8 mouse cellular contexts compared by ENCODE assay signal in the genomic region with DNA sequence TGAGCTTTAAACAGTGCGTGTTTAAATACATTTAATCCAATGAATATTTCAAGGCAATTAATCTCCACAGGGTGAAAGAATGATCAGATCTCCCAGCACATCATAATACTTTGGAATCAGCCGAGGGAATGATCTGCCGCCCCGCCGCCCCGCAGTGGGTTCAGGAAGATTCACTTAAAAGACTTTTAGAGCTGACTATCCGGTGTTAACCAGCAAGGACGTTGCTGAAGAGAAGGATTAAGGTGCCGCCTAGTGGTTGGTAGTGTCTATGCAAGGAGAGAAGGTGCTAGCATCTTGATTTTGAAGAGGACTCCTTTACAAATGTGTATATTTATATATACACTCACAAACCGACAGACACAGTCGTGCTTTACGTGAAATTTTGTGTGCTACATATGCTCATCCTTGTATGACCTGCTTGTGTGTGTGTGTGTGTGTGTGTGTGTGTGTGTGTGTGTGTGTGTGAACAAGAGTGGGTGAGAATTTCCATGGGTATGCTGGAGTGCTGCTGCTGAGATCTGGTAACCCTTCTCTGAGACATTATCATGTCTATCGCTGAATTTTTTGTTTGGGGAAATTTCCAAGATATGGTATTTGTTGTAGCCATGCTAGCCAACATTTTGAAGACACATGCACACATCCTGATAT. TPM values are rescaled to one million over a fixed set of nuclear protein-coding genes. Genes with fewer than 3 reads are reported as not detected.
A peak's percentile ranks its signal among the peaks of the same experiment; 100 is the strongest.
DNase-seq lines count a peak whose midpoint lies in the region; ATAC-seq and TF ChIP-seq lines count a peak whose summit lies in the region.

No protein-coding gene starts in this region.

- TF ChIP-seq EP300 in heart, adult 2 months (IDR thresholded peaks at IDR 0.05; ENCODE audit: insufficient read depth, low read depth, low read length): no peak

- 7% methylated on average over 13 of the region's 13 CpGs for WGBS in embryonic facial prominence, embryonic 10.5 days
- 5% methylated on average over 13 of the region's 13 CpGs for WGBS in heart, adult 2 months
- 3% methylated on average over 13 of the region's 13 CpGs for WGBS in kidney, adult 2 months
- WGBS in limb, embryonic 10.5 days: 8% methylated on average over 13 of the region's 13 CpGs
- WGBS in midbrain, embryonic 13.5 days: 5% methylated on average over 13 of the region's 13 CpGs

- peak; percentile 86 for TF ChIP-seq CTCF in heart, adult 2 months (IDR thresholded peaks at IDR 0.05)
- peak; percentile 52 for TF ChIP-seq CTCF in kidney, adult 2 months (conservative IDR thresholded peaks at IDR 0.05; ENCODE audit: insufficient read depth, insufficient read length, low read depth, low read length)

- H3K36me3 ChIP-seq in embryonic facial prominence, embryonic 10.5 days (replicated peaks): no peaks in the 10 kb centered on the region
- no peaks in the 10 kb centered on the region for H3K36me3 ChIP-seq in heart, adult 2 months (ENCODE audit: control insufficient read depth, insufficient read depth, low read length)
- no peaks in the 10 kb centered on the region for H3K36me3 ChIP-seq in kidney, adult 2 months (ENCODE audit: control insufficient read depth, insufficient read depth, low read length)
- H3K36me3 ChIP-seq in limb, embryonic 10.5 days: no peaks in the 10 kb centered on the region
- no peaks in the 10 kb centered on the region for H3K36me3 ChIP-seq in midbrain, embryonic 13.5 days

- H3K4me3 ChIP-seq in embryonic facial prominence, embryonic 10.5 days: peak overlapping the region; percentile 8; the same call in 1 of the 2 replicates
- no peak overlapping the region for H3K4me3 ChIP-seq in heart, adult 2 months
- H3K4me3 ChIP-seq in kidney, adult 2 months (ENCODE audit: insufficient read depth, low read depth, low read length): no peak overlapping the region
- H3K4me3 ChIP-seq in limb, embryonic 10.5 days: no peak overlapping the region
- no peak overlapping the region for H3K4me3 ChIP-seq in midbrain, embryonic 13.5 days (replicated peaks)

- no peak overlapping the region for H3K27ac ChIP-seq in embryonic facial prominence, embryonic 10.5 days (replicated peaks)
- H3K27ac ChIP-seq in heart, adult 2 months: no peak overlapping the region
- no peak overlapping the region for H3K27ac ChIP-seq in kidney, adult 2 months (ENCODE audit: insufficient read depth, low read depth, low read length)
- no peak overlapping the region for H3K27ac ChIP-seq in limb, embryonic 10.5 days
- H3K27ac ChIP-seq in midbrain, embryonic 13.5 days: no peak overlapping the region

- intact Hi-C loops in heart, adult 2 months (cut with DNase I): loop anchor here (1.0 kb wide), 2 partner anchors 97 to 130 kb away; no protein-coding TSS in a partner anchor

- H3K9me3 ChIP-seq in embryonic facial prominence, embryonic 10.5 days: no peaks in the 10 kb centered on the region
- no peaks in the 10 kb centered on the region for H3K9me3 ChIP-seq in limb, embryonic 10.5 days (replicated peaks)
- H3K9me3 ChIP-seq in midbrain, embryonic 13.5 days: no peaks in the 10 kb centered on the region

- H3K9ac ChIP-seq in heart, adult 2 months (ENCODE audit: low read depth, low read length): no peak overlapping the region
- no peak overlapping the region for H3K9ac ChIP-seq in midbrain, embryonic 13.5 days (replicated peaks)

- H3K4me1 ChIP-seq in embryonic facial prominence, embryonic 10.5 days: peaks cover 13% of the 10 kb centered on the region
- no peaks in the 10 kb centered on the region for H3K4me1 ChIP-seq in heart, adult 2 months (ENCODE audit: control insufficient read depth, insufficient read depth, low read length)
- H3K4me1 ChIP-seq in kidney, adult 2 months (ENCODE audit: control insufficient read depth, insufficient read depth, low read length): no peaks in the 10 kb centered on the region
- H3K4me1 ChIP-seq in limb, embryonic 10.5 days: peaks cover 8% of the 10 kb centered on the region; the same call in 1 of the 2 replicates
- peaks cover 5% of the 10 kb centered on the region for H3K4me1 ChIP-seq in midbrain, embryonic 13.5 days (replicated peaks)

- DNase-seq in 3134 (ENCODE audit: extremely low read depth, insufficient read length, low spot score): peak; percentile 22
- DNase-seq in adrenal gland, postnatal 10 days: peak; percentile 78
- peak; percentile 70 for DNase-seq in embryonic facial prominence, embryonic 10.5 days (ENCODE audit: low spot score)
- peak; percentile 42 to 54 for DNase-seq in heart, adult 2 months
- DNase-seq in kidney, adult 2 months: peak; percentile 77
- DNase-seq in limb, embryonic 10.5 days (ENCODE audit: low spot score): peak; percentile 63
- DNase-seq in spleen, postnatal 36 days (ENCODE audit: low spot score in 2 of 2): peak; percentile 6 to 18

- peak overlapping the region; percentile 30 for H3K4me2 ChIP-seq in midbrain, embryonic 13.5 days (replicated peaks)

- no peaks in the 10 kb centered on the region for H3K79me2 ChIP-seq in heart, adult 2 months (replicated peaks; ENCODE audit: control insufficient read depth, insufficient read depth, low read length)

- H3K27me3 ChIP-seq in embryonic facial prominence, embryonic 10.5 days (replicated peaks; ENCODE audit: low read depth, poor library complexity, severe bottlenecking): no peaks in the 10 kb centered on the region; the same call in 1 of the 2 replicates
- no peaks in the 10 kb centered on the region for H3K27me3 ChIP-seq in heart, adult 2 months (ENCODE audit: control insufficient read depth, insufficient read depth, low read length)
- H3K27me3 ChIP-seq in kidney, adult 2 months (replicated peaks; ENCODE audit: control insufficient read depth, insufficient read depth, low read length): no peaks in the 10 kb centered on the region
- no peaks in the 10 kb centered on the region for H3K27me3 ChIP-seq in limb, embryonic 10.5 days (ENCODE audit: low read depth, poor library complexity, severe bottlenecking)
- peaks cover 11% of the 10 kb centered on the region; the same call in 1 of the 2 replicates for H3K27me3 ChIP-seq in midbrain, embryonic 13.5 days

- TF ChIP-seq POLR2A in heart, adult 2 months (IDR thresholded peaks at IDR 0.05; ENCODE audit: insufficient read depth, low read depth, low read length): no peak
- TF ChIP-seq POLR2A in kidney, adult 2 months (IDR thresholded peaks at IDR 0.05; ENCODE audit: low read depth, low read length): no peak

- ATAC-seq in midbrain, embryonic 13.5 days: peak; percentile 79

RNA-seq across cellular contexts. Expression of a gene that starts 24.7 kb away (rescaled TPM):
- total RNA-seq in adrenal gland, postnatal 10 days (2021): 100 to 1,000 TPM; 111 to 114 TPM
- 159 and 163 TPM in 2 replicates for polyA plus RNA-seq in embryonic facial prominence, embryonic 10.5 days (2016; fragmentation: Nextera tagmentation; extraction: Ambion mirVana)
- total RNA-seq in heart, adult 2 months (2021): 100 to 1,000 TPM in 1 of 2 experiments, 10 to 100 TPM in 1; 93.0 to 103 TPM
- 35.2 and 68.4 TPM in 2 replicates for polyA plus RNA-seq in heart, adult 2 months (2012; rRNA removed)
- 37.8 and 43.3 TPM in 2 replicates for polyA plus RNA-seq in kidney, adult 2 months (2012; rRNA removed)
- polyA plus RNA-seq in limb, embryonic 10.5 days (2016; fragmentation: Nextera tagmentation; extraction: Ambion mirVana): 147 and 178 TPM in 2 replicates
- 136 and 138 TPM in 2 replicates for polyA plus RNA-seq in midbrain, embryonic 13.5 days (2015; fragmentation: Nextera tagmentation; extraction: Ambion mirVana)

RNA-seq across cellular contexts. Expression of a gene that starts 52.9 kb away (rescaled TPM):
- total RNA-seq in adrenal gland, postnatal 10 days (2021): 1 to 10 TPM in 1 of 2 experiments, under 1 TPM in 1; 0.48 to 1.4 TPM
- polyA plus RNA-seq in embryonic facial prominence, embryonic 10.5 days (2016; fragmentation: Nextera tagmentation; extraction: Ambion mirVana): 0.44 and 0.65 TPM in 2 replicates
- total RNA-seq in heart, adult 2 months (2021): under 1 TPM in 1 of 2 experiments, not detected in 1; 0.44 TPM
- polyA plus RNA-seq in heart, adult 2 months (2012; rRNA removed): not detected in 2 replicates
- not detected in 2 replicates for polyA plus RNA-seq in kidney, adult 2 months (2012; rRNA removed)
- 0.45 and 0.46 TPM in 2 replicates for polyA plus RNA-seq in limb, embryonic 10.5 days (2016; fragmentation: Nextera tagmentation; extraction: Ambion mirVana)
- polyA plus RNA-seq in midbrain, embryonic 13.5 days (2015; fragmentation: Nextera tagmentation; extraction: Ambion mirVana): not detected in 2 replicates

Comparison
In these comparisons a context has a peak if more than half of its experiments do, and no peak if none do; other contexts are left out.
1. DNase-seq: peak in every context shown above with its lines; median percentile 78 in adrenal gland, postnatal 10 days; 77 in kidney, adult 2 months; 70 in embryonic facial prominence, embryonic 10.5 days; 63 in limb, embryonic 10.5 days; 48 in heart, adult 2 months; 22 in 3134; 12 in spleen, postnatal 36 days.